Mouse (Mus musculus) MEL-GATA-1-ER (cell line): ENCODE data around the gene Snap47.

Source experiments
- DNase-seq: peaks from one replicate; pipeline ENCODE4 v3.0.0-alpha.2; 2012; ENCODE audit warnings: low read depth; ENCODE audit errors: extremely low read depth

The Snap47 gene

DNA sequence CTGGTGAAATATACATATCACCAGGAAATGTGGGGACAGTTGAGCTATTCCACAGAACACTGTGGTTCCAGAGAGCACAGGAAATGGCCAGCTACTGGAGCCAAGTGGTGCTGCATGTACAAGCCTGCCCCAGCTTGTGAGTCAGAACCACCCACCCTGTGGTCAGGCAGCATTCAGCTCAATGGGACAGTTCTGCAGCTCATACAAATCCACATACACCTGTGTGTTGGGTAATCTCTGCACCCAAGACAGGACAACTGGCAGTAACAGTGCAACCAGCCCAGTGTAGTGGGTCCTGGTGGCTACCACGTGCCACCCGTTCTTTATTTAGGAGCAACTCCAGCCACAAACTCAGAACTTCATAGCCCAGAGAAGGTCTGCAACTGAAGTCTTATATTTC, 29.0 kb downstream of the Snap47 start:
- DNase-seq = no peak

DNA sequence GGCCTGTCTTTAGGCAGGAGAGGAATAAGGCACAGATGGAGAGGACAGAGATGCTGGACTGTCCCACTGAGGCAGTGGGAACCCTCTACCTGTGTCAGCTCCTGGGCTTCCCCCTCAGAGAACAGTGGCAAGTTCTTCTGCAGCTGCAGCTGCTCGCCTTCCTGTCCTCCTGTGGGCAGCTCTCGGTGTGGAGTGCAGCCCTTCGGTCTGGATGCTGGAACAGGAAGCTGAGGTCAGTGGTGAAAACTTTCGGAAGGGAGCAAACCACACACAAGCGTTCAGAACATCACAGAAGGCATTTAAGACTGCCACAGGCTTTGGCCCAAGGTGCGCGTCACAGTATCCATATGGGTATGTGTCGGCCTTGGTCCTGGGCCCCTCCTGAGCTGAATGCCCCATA, 29.6 kb downstream of the Snap47 start:
- no peak for DNase-seq

- no peak for DNase-seq
These were observed 32.3 kb downstream of the Snap47 start for GRCm38 (mm10) chr11:59418708-59419107.

DNA sequence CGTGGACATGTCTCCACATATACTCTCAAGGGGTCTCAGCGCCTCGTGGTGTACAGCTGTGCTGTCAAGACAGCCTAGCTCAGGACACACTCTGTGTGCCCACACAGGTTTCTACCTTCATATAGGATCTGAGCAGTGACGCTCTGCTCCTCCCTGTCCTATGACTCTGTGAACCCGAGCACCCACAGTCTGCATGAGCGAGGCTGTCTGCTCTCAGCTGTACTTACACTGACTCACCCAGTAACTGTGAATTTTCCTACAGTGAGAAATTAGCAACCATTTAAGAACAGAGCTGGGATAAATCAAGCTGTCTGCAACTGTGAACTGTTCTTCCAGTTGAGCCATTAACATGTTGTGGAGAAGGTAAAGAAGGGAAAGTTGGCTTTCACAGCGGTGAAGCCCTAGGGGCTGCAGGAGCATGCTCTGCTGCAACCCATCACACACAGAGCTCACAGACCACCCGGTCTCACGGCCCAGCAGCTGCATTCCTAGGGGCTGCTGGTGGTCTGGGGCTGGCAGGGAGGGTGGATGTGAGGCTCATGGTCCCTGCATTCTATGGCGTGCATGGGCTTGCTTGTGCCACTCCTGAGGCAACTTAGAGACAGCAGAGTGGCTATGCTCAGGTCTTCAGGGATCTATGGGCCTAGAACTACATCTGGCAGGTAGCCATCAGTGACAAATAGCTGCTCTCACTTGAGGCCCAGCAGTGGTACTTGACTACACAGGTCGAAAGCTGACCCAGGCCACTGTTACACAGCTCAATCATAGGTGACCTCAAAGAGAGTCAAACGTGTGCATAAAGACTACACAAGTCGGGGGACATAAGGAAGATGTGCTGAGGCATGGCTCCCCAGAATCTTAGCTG, 37.8 kb downstream of the Snap47 start:
- no peak for DNase-seq

GRCm38 (mm10) chr11:59412058-59412457, 38.9 kb downstream of the Snap47 start:
- DNase-seq = no peak

DNA sequence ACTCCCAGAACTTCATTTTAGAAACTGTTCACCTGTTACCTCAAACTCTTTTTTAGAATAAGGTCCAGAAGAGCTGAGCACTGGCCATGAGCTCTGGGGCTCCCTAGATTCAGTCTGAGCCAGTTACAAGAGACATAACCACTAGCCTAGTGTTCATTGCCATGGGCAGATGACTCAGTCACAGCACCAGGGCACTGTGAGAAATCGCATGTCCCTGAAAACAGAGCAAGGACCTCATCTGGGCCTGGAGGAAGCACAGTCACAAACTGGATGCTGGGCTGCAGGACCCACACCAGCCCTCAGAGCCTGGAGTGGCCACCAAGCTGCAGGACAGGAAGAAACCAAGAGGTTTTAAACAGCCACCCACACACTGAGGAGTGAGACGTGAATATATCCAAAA, 40.1 kb downstream of the Snap47 start:
- no peak for DNase-seq

GRCm38 (mm10) chr11:59405761-59406160, 45.2 kb downstream of the Snap47 start:
- no peak for DNase-seq

DNA sequence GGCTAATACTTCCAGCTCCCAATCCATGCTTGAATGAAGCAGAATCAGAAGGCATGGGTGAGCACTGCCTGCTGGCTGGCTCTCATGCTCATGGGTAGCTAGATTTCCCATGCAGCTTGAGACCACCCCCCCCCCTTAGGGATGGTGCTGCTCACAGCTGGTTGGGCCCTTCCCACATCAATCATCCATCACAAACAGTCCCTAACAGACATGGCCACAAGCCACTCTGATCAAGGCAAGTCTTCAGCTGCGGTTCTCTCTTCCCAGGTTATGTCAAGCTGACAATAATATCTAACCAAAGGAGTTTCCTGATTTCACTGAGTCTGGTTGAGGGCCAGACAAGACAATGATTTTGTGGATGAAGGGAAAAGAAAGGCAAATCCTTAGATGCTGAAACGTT, 50.1 kb downstream of the Snap47 start:
- no peak for DNase-seq

- DNase-seq = no peak
These were observed 51.2 kb downstream of the Snap47 start for GRCm38 (mm10) chr11:59399830-59400229.

DNA sequence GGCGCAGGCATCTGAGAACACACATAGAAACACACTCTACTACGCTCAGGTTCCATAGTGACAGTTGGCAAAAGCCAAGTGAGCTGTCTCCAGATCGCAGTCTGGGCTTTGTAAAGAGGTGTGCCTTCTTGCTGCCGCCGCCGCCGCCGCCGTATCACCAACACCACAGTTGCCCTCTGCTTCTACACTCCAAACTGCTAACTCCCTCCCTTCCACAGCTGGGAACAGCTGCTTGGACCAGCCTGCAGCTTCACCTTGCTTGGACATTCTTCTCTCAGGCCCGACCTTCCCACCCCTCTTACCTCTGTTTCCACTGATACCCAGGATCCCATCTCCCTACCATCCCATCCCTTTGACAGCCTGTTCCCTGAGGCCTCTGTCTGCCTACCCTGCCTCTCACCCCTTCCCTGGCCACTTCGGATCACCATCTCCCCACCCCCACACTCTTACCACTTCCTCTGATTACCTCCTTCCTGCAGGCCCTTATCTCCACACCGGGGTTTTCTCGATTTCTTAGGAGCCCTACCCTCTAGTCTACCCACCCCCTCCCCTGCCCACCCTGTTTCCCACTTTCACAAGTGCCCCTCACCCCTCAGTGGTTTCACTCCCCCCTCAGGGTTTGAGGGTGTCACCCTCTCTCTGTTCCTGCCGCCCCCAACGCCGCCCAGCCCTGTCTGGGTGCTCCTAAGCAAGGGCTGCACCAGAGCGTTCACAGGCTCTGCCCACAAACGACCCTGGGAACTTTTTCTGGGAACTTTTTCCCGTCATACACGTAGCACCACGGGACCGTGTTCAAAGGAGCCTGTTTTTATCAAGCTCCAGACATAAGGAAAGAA, 53.2 kb downstream of the Snap47 start:
- DNase-seq = peak; percentile 84

DNA sequence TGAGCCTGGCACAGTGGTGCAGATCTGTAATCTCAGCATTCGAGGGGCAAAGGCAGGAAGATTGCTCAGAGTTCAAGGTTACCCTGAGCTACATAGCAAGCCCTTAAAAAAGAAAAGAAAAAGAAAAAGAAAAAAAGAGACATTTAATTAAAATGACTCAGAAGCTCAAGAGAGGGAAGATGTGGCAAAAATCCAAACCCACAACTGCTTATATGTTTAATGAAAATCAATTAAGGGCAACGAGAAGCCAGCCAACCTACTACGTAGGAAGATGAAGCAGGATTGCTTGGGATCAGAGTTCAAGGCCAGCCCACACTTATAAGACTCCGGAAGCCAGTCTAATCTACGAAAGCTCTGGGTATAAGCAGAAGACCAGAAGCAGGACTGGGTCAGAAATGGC, 56.5 kb downstream of the Snap47 start:
- DNase-seq = no peak

DNA sequence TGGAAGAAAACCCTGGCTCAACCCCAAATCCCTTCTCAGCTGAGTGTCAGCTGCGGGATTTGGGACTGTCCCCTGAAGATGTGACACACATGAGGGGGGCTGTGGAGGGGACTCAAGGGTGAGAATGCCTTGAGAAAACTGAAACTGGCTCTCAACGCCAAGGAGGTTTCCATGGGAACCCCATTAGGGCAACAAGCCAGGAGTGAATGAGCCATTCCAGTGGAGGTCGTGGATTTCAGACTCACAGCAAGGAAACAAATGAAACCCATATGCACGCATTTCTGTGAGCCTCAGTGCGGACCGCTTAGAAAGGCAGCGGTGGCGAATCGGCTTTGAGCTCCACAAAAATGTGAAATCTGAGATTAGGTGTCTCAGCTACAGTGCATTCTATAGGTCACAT, 57.4 kb downstream of the Snap47 start:
- DNase-seq = no peak

DNA sequence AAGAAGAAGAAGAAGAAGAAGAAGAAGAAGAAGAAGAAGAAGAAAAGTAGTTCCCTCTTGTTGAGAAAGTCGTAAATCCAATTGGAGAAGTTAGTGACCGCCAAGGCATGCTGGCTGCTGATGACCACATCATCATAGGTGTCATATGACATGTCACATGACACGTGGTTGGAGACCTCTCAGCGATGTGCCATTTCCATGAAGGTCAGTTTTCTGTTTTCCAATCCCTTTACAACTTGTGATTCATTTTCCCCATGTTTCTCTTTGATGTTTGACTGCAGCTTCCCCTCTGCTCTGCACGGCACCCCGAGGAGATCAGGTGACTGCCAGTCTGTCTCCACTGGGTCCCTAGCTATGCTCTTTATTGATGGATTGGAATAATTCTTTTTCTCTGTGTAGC, 58.7 kb downstream of the Snap47 start:
- DNase-seq = no peak

DNA sequence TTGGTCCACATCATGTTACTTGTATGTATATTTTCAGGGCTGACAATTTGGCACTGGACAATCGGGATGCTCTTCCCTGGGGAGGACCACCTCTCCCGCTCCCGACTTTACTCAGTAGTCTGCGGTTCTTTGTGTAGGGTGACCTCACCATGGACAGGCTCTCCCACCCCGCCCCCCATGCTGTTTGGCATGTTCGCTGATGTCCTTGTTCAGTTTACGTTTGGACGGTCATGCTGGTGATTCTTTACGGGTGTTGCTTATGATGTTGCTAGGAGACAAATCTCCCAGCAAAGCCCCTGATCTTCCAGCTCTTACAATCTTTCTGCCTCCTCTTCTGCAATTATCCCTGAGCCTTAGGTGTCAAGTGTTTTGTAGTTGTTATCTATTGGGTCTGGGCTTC, 60.5 kb downstream of the Snap47 start:
- DNase-seq = no peak

DNA sequence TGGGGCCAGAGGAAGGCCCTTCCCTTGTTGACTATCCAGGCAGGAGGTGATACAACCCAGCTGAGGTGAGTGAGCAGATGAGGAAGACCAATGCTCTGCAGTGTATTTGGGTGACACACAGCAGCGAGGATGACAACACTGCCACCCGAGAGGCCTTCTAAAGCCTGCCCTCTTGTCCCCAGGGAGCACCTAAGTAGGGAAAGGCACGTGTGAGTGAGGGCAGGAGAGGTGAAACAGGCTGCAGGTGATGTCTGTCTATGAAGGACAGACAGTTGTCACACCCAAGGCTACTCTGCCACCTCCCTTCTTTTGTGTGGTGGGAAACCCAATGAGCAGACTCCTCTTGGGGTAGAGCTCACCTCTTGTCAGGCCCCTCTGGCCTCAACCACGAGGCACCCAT, 61.4 kb downstream of the Snap47 start:
- DNase-seq = no peak

GRCm38 (mm10) chr11:59388806-59389205, 62.2 kb downstream of the Snap47 start:
- DNase-seq = no peak

DNA sequence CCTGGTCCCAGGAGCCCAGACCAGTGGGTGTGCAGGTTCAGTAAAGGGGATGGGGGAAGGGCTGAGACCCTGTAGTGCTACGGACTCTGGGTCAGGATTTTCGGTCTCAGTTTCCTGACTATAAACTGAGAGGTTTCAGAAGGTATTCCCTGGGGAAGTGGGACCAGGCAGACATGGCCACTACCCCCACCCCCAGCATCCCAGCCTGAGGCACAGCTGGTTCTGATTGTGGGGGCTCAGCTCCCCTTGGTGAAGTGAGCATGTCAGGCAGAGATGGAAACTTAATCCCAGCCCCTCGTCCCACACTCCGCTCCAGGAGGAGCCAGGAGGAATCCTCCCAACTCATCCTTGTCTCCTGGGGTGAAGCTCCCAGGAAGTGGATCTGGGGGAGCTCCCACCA, 63.5 kb downstream of the Snap47 start:
- DNase-seq = no peak

- DNase-seq = no peak
These were observed 65.9 kb downstream of the Snap47 start for GRCm38 (mm10) chr11:59385123-59385522.

- DNase-seq = no peak
These were observed 66.5 kb downstream of the Snap47 start for GRCm38 (mm10) chr11:59384441-59384959.

- DNase-seq = no peak
These were observed 71.4 kb downstream of the Snap47 start for GRCm38 (mm10) chr11:59379547-59379946.

GRCm38 (mm10) chr11:59377999-59378398, 73.0 kb downstream of the Snap47 start:
- DNase-seq = no peak

GRCm38 (mm10) chr11:59375475-59375874, 75.5 kb downstream of the Snap47 start, which contains the start of gene Prss38:
Prss38 (minus strand) TSS chr11:59375657.
- DNase-seq = no peak
